Mouse (Mus musculus) forebrain, embryonic 15.5 days (tissue): ENCODE measurements around the gene Dcn. TPM values are rescaled to one million over a fixed set of nuclear protein-coding genes. Genes with fewer than 3 reads are reported as not detected.

ENCODE experiments used
- ATAC-seq: fragments of 200-750 bp; cut with Nextera tagmentation; replicated peaks from 2 replicates; pipeline ENCODE4 v1.8.0; 2017; ENCODE audit warnings: mild to moderate bottlenecking, moderate TSS enrichment, moderate library complexity
- H3K27ac ChIP-seq: fragments of 300-500 bp; sonication (generic); replicated peaks from 2 replicates; pipeline ENCODE4 v1.5.1; 2015; ENCODE audit warnings: mild to moderate bottlenecking, inconsistent platforms
- H3K27me3 ChIP-seq: fragments of 300-500 bp; sonication (generic); 2 replicates; pipeline ENCODE4 v1.6.1; 2015; ENCODE audit warnings: inconsistent platforms
- H3K36me3 ChIP-seq: fragments of 300-500 bp; sonication (generic); 2 replicates; pipeline ENCODE4 v1.6.1; 2015; ENCODE audit warnings: mild to moderate bottlenecking, inconsistent platforms
- H3K4me1 ChIP-seq: fragments of 300-500 bp; sonication (generic); 2 replicates; pipeline ENCODE4 v1.6.1; 2015; ENCODE audit warnings: inconsistent platforms
- H3K4me2 ChIP-seq: fragments of 300-500 bp; sonication (generic); replicated peaks from 2 replicates; pipeline ENCODE4 v1.6.1; 2015; ENCODE audit warnings: mild to moderate bottlenecking, inconsistent platforms
- H3K4me3 ChIP-seq: fragments of 300-500 bp; sonication (generic); 2 replicates; pipeline ENCODE4 v1.5.1; 2015; ENCODE audit warnings: mild to moderate bottlenecking, inconsistent platforms
- H3K9ac ChIP-seq: fragments of 300-500 bp; sonication (generic); replicated peaks from 2 replicates; pipeline ENCODE4 v1.6.1; 2015; ENCODE audit warnings: mild to moderate bottlenecking, inconsistent platforms
- H3K9me3 ChIP-seq: fragments of 300-500 bp; sonication (generic); 2 replicates; pipeline ENCODE4 v1.6.1; 2016; ENCODE audit warnings: inconsistent platforms
- WGBS: fragments of 180-500 bp; shearing (Covaris S2); methylation state at CpG from one replicate; pipeline ENCODE4 v1.1.7; 2015; ENCODE audit warnings: mixed read lengths; 5-methylcytosine and 5-hydroxymethylcytosine counted together
- polyA plus RNA-seq: library from polyadenylated mRNA; unstranded; fragments of >200 nt; fragmentation: Nextera tagmentation; extraction: Ambion mirVana; gene quantifications from 2 replicates; pipeline ENCODE4 v1.2.1, GENCODE M21; 2015

Dcn gene
- polyA plus RNA-seq, 1 experiment from 2014 or later = 40.5 TPM

DNA sequence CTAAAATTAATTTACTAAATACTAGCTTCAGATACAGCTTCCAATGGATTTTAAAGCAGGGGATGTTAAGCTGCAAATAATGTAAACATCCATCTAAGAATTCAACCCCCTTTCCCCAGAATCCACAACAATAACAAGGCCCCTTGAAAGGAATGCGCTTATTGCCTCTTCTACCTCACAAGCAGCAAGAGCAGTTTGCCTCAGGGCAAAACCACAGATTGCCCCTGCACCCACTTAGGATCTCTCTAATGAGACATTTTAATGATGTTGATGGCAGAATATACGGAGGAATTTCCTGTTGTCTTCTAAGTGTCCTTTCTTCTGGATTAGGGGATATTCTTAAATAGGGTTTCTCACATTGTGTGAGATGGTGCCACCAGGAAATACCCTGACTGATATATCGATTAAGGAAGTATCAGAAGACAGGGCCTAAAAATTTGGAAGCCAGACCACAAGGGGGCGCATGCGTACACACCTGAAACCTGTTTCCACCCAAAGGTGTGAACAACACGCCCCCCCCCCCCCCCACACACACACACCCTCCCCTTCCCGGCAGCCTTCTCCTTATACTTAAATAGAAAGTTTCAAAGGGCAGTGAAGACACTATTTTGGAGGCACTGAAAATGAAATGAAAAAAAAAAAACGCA is 88.2 kb downstream of the Dcn start:
- Histone ChIP-seq H3K27ac (no peak overlapping the region), H3K9me3 (no peaks in the 10 kb centered on the region), H3K9ac (no peak overlapping the region), H3K36me3 (no peaks in the 10 kb centered on the region), H3K4me3 (no peak overlapping the region), H3K4me2 (no peak overlapping the region), H3K27me3 (no peaks in the 10 kb centered on the region), H3K4me1 (peaks cover 4% of the 10 kb centered on the region; the same call in 1 of the 2 replicates)
- WGBS = 57% methylated on average over 8 of the region's 8 CpGs
- no peak for ATAC-seq

Other genes with a start within 250 kb of the Dcn start
- gene Lum, start 85.5 kb downstream of the Dcn start, polyA plus RNA-seq = 12.7 and 14.8 TPM in 2 replicates
- gene Kera, start 127.3 kb downstream of the Dcn start, polyA plus RNA-seq = not detected in 2 replicates
- 0.31 and 0.83 TPM in 2 replicates for gene Epyc, start 164.5 kb downstream of the Dcn start, polyA plus RNA-seq
- gene Ccer1, start 213.4 kb downstream of the Dcn start, polyA plus RNA-seq = not detected in 2 replicates
- gene C030005K15Rik, start 247.1 kb downstream of the Dcn start, polyA plus RNA-seq = not detected in 2 replicates